Mouse (Mus musculus) adrenal gland, postnatal 25 days (tissue): ENCODE data around the gene Usp50. TPM values are rescaled to one million over a fixed set of nuclear protein-coding genes. Genes with fewer than 3 reads are reported as not detected.

Experiments
- DNase-seq: peaks from one replicate; pipeline ENCODE4 v3.0.0; 2021; ENCODE audit warnings: mixed read lengths
- total RNA-seq: library from RNA; stranded (reverse); gene quantifications from 2 replicates; pipeline ENCODE4 v1.2.3, GENCODE M21; 2021

Usp50 gene
- total RNA-seq, 1 experiment from 2014 or later, result not detected

- no peak for DNase-seq
Measured at GRCm38 (mm10) chr2:126743389-126743788, 39.9 kb downstream of the Usp50 start.

DNA sequence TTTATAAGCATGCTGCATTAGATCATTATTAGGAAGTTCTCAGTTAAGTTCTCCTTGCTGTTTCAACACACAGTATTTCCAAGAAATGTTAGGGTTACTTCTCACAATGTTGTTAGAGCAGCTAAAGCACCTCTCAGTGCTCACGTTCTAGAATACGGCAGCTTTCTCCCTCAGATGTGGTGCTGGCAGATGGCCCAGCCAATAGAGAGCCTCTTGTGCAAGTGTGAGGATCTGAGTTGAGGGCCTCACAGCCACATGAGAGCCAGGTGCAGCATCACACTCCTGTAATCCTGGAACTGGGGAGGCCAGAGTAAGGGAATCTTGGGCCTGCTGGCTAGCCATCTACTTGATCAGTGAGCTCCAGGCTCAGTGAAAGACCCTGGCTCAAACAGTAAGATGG is 43.0 kb downstream of the Usp50 start:
- no peak for DNase-seq

- DNase-seq, result no peak
Measured at GRCm38 (mm10) chr2:126735339-126736073, 47.8 kb downstream of the Usp50 start.

DNA sequence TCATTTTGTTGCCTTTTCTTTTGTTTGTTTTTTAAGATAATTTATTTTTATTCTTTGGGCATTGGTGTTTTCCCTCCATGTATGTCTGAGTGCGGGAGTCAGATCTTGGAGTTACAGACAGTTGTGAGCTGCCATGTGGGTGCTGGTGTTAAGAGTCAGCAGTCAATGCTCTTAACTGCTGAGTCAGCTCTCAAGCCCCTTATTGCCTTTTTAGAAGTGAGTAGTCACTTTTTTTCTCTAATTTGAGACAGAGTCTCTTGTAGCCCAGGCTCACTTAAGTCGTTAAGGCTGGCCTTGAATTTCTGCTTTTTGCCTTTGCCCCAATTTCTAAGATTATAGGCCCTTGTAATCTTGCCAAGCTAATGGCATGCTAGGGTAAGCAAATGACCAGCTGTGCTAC is 52.8 kb downstream of the Usp50 start:
- DNase-seq, result no peak

DNA sequence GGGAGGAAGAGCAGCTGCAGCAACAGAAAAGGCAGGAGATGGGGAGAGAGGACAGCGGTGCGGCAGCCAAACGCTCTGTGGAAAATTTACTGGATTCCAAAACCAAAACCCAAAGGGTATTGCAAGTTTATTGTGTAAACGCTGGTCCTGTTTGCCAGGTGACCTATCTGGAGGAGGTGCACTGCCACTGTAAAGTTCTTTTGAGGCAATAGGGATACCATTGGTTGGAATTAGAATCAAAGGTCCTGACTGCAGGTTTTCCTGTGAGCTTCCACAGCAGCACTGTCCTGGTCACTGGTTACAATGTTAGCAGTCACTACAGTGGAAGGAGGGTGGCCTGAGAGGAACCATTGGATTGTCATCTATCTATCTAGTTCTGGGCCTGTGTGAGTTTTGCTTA is 54.1 kb downstream of the Usp50 start:
- DNase-seq, result no peak

- DNase-seq, result no peak
Measured at GRCm38 (mm10) chr2:126712950-126713349, 70.3 kb downstream of the Usp50 start.

GRCm38 (mm10) chr2:126712526-126712925 is 70.7 kb downstream of the Usp50 start:
- no peak for DNase-seq

DNA sequence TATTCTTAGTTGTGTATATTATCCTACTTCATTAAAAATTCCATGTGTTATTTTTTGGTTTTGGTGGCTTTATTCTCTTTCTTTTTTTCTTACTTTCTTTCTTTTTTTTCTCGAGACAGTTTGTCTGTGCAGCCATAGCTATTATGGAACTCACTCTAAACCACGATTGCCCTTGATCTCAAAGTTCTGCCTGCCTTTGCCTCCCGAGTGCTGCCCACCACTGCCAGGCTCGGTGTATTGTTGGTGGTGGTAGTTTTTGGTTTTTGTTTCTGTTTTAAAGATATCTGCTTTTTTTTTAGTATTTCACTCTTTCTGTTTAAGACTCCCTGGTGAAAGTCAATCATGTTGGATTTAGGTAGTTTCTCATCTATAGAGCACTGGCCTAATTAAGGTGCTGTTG is 74.9 kb downstream of the Usp50 start:
- no peak for DNase-seq

DNA sequence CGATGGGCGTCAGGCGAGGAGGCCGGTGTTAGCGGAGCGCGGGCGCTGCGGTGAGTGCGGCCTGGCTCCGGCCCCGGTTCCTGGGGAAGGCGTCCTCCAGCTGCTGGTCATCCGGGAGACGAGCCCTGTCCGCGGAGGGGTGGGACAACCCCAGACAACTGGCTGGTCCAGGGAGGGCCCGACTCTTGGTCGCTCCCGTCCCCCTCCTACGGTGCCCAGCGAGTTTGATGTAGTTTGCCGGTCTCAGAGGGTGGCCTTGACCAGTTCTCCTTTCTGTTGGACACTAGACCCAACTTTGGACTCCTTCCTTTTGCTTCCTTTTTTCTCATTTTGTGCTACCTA is 75.9 kb downstream of the Usp50 start:
- DNase-seq, result no peak

DNA sequence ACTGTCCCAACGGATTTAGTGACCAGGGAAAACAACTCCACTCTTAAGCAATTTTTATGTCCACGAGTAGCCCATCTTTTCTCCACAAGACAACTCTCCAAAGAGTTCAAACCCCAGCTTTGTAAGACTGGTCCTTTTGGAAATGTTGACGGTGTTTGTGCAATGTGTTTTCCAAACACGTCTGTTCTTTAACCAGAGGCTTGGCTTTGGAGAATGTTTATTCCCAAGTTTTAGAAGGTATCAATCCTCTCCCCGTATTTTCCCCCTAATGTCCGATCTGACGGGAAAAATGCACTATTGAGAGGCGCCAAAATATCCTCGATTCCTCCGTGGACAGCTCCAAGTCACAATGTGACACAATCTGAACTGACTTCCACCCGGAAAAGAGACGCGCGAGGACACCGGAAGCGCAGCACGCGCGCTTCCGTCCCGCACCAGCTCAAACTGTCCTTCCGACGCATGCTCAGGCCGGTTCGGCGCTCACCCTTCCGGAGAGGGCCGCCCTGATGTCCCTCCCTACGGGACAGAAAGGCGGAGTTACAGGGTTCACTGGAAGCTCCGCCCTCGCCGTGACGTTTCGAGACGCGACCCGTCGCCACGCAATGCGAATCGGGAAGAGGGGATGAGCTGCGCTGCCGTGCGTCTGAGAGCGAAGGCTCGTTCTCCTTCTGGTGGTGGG is 76.4 kb downstream of the Usp50 start, which contains the start of gene Usp8:
Gene Usp8 (plus strand): TSS at position 570 of the 679 bp plus-strand sequence.
- DNase-seq, result peak; percentile 97

GRCm38 (mm10) chr2:126695285-126695684 is 88.0 kb downstream of the Usp50 start:
- no peak for DNase-seq

- DNase-seq, result no peak
Measured at GRCm38 (mm10) chr2:126691290-126691689, 92.0 kb downstream of the Usp50 start.

DNA sequence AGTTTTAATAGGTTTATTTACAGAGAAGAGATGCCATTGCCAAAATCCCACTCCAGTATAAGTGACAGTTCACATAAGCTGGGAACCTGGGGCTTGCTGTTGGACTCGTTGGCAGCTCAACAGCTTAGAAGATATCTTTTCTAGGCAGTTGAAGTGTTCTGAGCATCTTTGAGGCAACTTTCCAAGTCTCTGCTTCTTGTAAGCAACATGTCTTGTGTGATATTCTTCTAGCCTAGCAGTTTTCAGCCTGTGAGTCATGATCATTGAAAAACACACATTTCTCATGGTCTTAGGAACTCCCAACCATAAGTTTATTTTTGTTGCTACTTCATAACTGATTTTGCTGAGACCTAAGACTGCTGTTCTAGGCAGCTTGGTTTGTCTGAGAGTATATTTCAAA is 100.3 kb downstream of the Usp50 start:
- DNase-seq, result no peak

DNA sequence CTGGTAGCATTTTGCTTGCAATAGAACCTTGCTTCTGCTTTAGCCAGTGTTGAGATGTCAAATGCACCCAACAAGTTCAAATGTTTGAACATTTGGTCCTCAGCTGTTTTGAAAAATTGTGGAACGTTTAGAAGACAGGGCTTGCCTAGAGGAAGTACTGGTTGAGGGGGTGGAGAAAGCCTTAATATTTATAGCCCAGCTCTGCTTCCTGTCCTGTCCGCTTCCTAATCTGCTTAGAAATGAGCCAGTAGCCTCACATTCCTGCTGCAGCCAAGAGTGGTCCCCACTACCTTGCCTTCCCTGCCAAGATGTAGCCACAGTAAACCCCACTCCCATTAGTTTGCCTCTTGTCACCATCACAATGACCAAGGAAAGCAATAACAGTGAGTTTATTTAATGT is 100.9 kb downstream of the Usp50 start:
- DNase-seq, result no peak

DNA sequence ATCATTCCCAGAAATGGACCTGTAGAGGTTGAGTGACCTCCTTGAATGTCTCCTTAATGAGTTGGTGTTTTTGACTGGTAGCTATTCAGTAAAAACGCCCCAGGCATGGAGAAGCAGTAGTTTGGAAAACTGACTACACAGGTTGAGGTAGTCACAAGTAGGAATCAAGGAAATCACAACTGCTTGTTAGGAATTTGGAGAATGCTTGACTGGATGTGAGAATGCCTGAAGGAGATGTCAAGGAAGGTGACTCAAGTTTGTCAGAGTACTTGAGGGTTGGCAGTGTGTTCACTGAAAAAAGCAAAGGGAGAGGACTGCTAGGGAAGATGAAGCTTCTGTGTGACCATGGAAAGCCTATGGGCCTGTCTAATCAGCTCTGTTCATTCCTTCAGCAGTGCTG is 105.9 kb downstream of the Usp50 start:
- DNase-seq, result no peak

GRCm38 (mm10) chr2:126676122-126676515 is 107.2 kb downstream of the Usp50 start, which contains the start of gene Gabpb1:
Gene Gabpb1, minus strand, starts transcription at chr2:126676337.
- DNase-seq, result no peak

DNA sequence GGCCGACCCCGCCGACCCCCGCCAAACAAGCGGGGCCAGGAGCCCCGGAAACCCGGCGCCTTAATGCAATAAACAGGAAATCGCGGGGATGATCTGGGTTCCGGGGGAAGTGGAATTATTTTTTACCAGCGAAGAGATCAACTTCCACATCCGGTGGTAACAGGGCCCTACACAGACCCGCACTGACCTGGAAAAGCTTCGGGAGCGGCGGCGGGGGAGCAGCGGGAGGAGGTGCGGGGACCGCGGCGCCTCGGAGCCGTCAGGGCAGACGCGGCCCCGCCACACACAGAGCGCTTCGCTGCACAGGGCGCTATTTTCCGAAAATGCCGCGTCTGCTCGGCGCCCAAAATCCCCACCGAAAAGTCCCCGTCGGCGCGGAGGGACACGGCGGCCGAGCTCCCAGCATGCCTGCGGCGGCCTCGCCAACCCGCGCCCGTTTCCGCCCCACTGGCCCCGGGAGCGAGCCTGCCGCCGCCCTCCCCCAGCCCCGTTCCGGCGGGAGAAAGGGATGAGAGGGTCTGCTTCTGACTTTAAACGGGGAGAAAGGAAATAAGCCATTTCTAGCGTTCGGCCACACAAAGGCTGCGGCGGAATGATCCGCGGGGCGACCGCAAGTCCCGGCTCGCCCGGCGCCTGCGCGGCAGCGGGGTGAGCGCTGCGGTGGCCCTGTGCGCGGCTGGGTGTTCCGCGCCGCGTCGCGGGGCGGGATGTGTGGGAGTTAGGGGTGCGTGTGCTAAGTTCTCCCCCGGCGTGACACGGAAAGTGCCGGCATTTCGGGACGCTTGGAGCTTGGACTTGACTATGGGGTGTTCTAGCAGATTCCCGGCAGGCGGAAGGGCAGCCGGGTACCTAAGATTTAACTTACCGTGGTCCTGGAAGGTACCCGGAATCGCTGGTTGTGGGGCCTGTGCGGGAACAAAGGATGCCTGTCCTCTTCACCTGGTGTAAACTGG is 107.8 kb downstream of the Usp50 start:
- peak; percentile 84 for DNase-seq

DNA sequence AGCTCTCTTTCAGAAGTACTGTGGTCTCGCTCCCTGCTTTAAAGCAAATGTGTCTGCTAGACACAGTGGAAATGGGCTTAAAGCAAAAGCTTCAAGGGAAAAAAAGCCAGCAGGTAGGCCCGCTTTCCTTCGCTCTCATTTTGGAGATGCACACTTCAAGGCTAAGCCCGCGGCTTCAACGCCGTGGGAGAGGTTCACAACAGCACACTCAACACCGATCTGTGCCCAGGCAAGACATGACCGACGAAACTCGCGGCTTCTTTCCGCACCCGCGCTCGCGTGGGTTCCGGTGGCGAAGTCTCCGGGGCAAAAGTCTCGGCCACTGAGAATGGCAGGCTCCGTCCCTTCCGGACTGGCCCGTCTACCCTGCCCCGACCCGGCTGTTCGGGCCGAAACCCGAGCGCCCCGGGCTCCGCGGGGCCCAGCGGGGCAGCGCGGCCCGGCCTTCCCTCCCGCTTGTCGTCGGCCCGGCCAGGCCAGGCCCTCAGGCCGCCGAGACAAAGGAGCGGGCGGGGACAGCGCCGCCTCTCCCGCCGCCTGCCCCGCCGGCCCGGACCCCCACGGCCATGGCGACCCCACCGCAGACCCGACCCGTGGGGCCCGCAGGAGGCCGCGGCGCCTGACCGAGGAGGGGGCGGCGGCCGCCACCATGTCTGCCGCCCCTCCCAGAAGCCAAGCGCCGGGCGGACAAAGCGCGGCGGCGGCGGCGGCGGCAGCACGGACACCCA is 108.7 kb downstream of the Usp50 start:
- DNase-seq, result peak; percentile 53

GRCm38 (mm10) chr2:126673317-126674242 is 109.7 kb downstream of the Usp50 start:
- no peak for DNase-seq

GRCm38 (mm10) chr2:126668621-126669252 is 114.5 kb downstream of the Usp50 start:
- DNase-seq, result no peak
